ENCODE assay signal across 25 mouse cellular contexts in genomic region chr11:86739470-86739869, GRCm38 (mm10). TPM values are rescaled to one million over a fixed set of nuclear protein-coding genes. Genes with fewer than 3 reads are reported as not detected.
DNase-seq lines count a peak whose midpoint lies in the region; ATAC-seq and TF ChIP-seq lines count a peak whose summit lies in the region.
"Had no signal": no experiment of that assay in that cellular context is flagged by ENCODE, and none has a peak within 500 bp of the region (broad histone marks: within the 10 kb centered on the region; RNA-seq: fewer than 3 reads in every experiment).

No protein-coding gene starts in this region.

- no peaks in the 10 kb centered on the region for H3K27me3 ChIP-seq in heart, adult 2 months (ENCODE audit: control insufficient read depth, insufficient read depth, low read length)
- no peaks in the 10 kb centered on the region for H3K27me3 ChIP-seq in liver, embryonic 13.5 days
- H3K27me3 ChIP-seq in myocyte (ENCODE audit: control insufficient read depth, insufficient read depth, insufficient read length): no peaks in the 10 kb centered on the region
- H3K27me3 ChIP-seq: embryonic facial prominence, embryonic 15.5 days; hindbrain, embryonic 12.5 days; limb, embryonic 12.5 days; megakaryocyte, embryonic 14.5 days; midbrain, embryonic 13.5 days; neural tube, embryonic 12.5 days; Patski had no signal

- H3K4me2 ChIP-seq in liver, embryonic 13.5 days: peak overlapping the region; percentile 39
- peak overlapping the region; percentile 40 for H3K4me2 ChIP-seq in myocyte (ENCODE audit: low read depth)
- H3K4me2 ChIP-seq: embryonic facial prominence, embryonic 15.5 days; hindbrain, embryonic 12.5 days; limb, embryonic 12.5 days; lung, embryonic 14.5 days; midbrain, embryonic 13.5 days; neural tube, embryonic 12.5 days had no signal

- H3K9ac ChIP-seq in heart, adult 2 months (ENCODE audit: low read depth, low read length): no peak overlapping the region
- peak overlapping the region; percentile 42; the same call in 1 of the 2 replicates for H3K9ac ChIP-seq in liver, embryonic 13.5 days
- H3K9ac ChIP-seq: embryonic facial prominence, embryonic 15.5 days; forebrain, postnatal 0 days; hindbrain, embryonic 12.5 days; limb, embryonic 12.5 days; lung, embryonic 14.5 days; midbrain, embryonic 13.5 days; neural tube, embryonic 12.5 days had no signal

- TF ChIP-seq CTCF in heart, adult 2 months (IDR thresholded peaks at IDR 0.05): no peak
- TF ChIP-seq CTCF in bone marrow, adult 2 months (IDR thresholded peaks at IDR 0.05; ENCODE audit: control insufficient read depth, insufficient read depth, low read length): no peak

- no peak for TF ChIP-seq EP300 in heart, adult 2 months (IDR thresholded peaks at IDR 0.05; ENCODE audit: insufficient read depth, low read depth, low read length)

- no peak for TF ChIP-seq POLR2A in heart, adult 2 months (IDR thresholded peaks at IDR 0.05; ENCODE audit: insufficient read depth, low read depth, low read length)
- TF ChIP-seq POLR2A in bone marrow, adult 2 months (IDR thresholded peaks at IDR 0.05; ENCODE audit: borderline replicate concordance, control insufficient read depth, low read depth, low read length): no peak
- TF ChIP-seq POLR2A in myocyte (IDR thresholded peaks at IDR 0.05; ENCODE audit: insufficient read length, low read depth): no peak

- 37% methylated on average over 2 of the region's 2 CpGs for WGBS in heart, adult 2 months
- WGBS in bone marrow, adult 2 months: 50% methylated on average over 2 of the region's 2 CpGs
- WGBS in liver, embryonic 13.5 days (ENCODE audit: insufficient replicate concordance): 42% methylated on average over 2 of the region's 2 CpGs

- H3K79me2 ChIP-seq in heart, adult 2 months (replicated peaks; ENCODE audit: control insufficient read depth, insufficient read depth, low read length): peaks cover 5% of the 10 kb centered on the region
- H3K79me2 ChIP-seq in myocyte (ENCODE audit: control insufficient read depth, insufficient read depth): peaks cover 100% of the 10 kb centered on the region

- intact Hi-C loops in heart, adult 2 months (cut with DNase I): no loop called here

- no peak overlapping the region for H3ac ChIP-seq in myocyte (ENCODE audit: control insufficient read depth, insufficient read length)

- H3K36me3 ChIP-seq in heart, adult 2 months (ENCODE audit: control insufficient read depth, insufficient read depth, low read length): peaks cover 53% of the 10 kb centered on the region
- H3K36me3 ChIP-seq in liver, embryonic 13.5 days: peaks cover 21% of the 10 kb centered on the region
- peaks cover 12% of the 10 kb centered on the region for H3K36me3 ChIP-seq in myocyte (ENCODE audit: control insufficient read depth, insufficient read depth)
- H3K36me3 ChIP-seq: hindbrain, embryonic 12.5 days had no signal

- peak overlapping the region; percentile 15; the same call in 1 of the 2 replicates for H3K27ac ChIP-seq in heart, adult 2 months
- H3K27ac ChIP-seq in bone marrow, adult 2 months (ENCODE audit: control insufficient read depth, insufficient read depth, low read depth, low read length, poor library complexity): 0 out of 2 replicates have a peak overlapping the region, but pooled peaks have one; percentile 17
- peak overlapping the region; percentile 78 for H3K27ac ChIP-seq in liver, embryonic 13.5 days
- H3K27ac ChIP-seq: embryonic facial prominence, embryonic 15.5 days; heart, embryonic 10.5 days; hindbrain, embryonic 12.5 days; limb, embryonic 12.5 days; midbrain, embryonic 13.5 days; neural tube, embryonic 12.5 days had no signal

- H3K9me3 ChIP-seq in liver, embryonic 13.5 days (replicated peaks): no peaks in the 10 kb centered on the region
- H3K9me3 ChIP-seq: embryonic facial prominence, embryonic 15.5 days; heart, embryonic 10.5 days; hindbrain, embryonic 12.5 days; limb, embryonic 12.5 days; megakaryocyte, embryonic 14.5 days; midbrain, embryonic 13.5 days; neural tube, embryonic 12.5 days had no signal

- no peak for ATAC-seq in liver, embryonic 13.5 days (ENCODE audit: low read depth)
- ATAC-seq: CD4-positive, CD25-positive, alpha-beta regulatory T cell, adult 4 months; forebrain, postnatal 0 days; midbrain, embryonic 13.5 days; Patski had no signal

- DNase-seq in heart, adult 2 months: no peak
- no peak for DNase-seq in heart, adult 9 months (ENCODE audit: low spot score in 2 of 2)
- DNase-seq in liver, embryonic 13.5 days: no peak
- no peak for DNase-seq in frontal cortex, postnatal 25 days (ENCODE audit: low spot score in 2 of 2)
- no peak for DNase-seq in cerebellum, adult 11-12 months
- DNase-seq: cerebellum, adult 9-11 months; forebrain, postnatal 0 days; heart, postnatal 10 days; kidney, adult 8-10 months; kidney, postnatal 25 days; layer of hippocampus, postnatal 36 days; lung, embryonic 14.5 days; right cerebral cortex, postnatal 14 days; spleen, adult 18-20 months had no signal

- no peak overlapping the region for H3K4me3 ChIP-seq in heart, adult 2 months
- H3K4me3 ChIP-seq in bone marrow, adult 2 months (replicated peaks; ENCODE audit: control insufficient read depth, low read depth, low read length): no peak overlapping the region
- no peak overlapping the region for H3K4me3 ChIP-seq in liver, embryonic 13.5 days (replicated peaks)
- no peak overlapping the region for H3K4me3 ChIP-seq in myocyte
- H3K4me3 ChIP-seq: embryonic facial prominence, embryonic 15.5 days; heart, embryonic 10.5 days; hindbrain, embryonic 12.5 days; limb, embryonic 12.5 days; midbrain, embryonic 13.5 days; neural tube, embryonic 12.5 days had no signal

- peaks cover 11% of the 10 kb centered on the region for H3K4me1 ChIP-seq in heart, adult 2 months (ENCODE audit: control insufficient read depth, insufficient read depth, low read length)
- H3K4me1 ChIP-seq in bone marrow, adult 2 months (ENCODE audit: control insufficient read depth, insufficient read depth, low read length): peaks cover 3% of the 10 kb centered on the region
- peaks cover 77% of the 10 kb centered on the region for H3K4me1 ChIP-seq in liver, embryonic 13.5 days (replicated peaks)
- H3K4me1 ChIP-seq: hindbrain, embryonic 12.5 days; midbrain, embryonic 13.5 days; neural tube, embryonic 12.5 days had no signal

TF ChIP-seq in myocyte, 11 proteins besides CTCF, POLR2A, EP300 and RAD21:
- TF ChIP-seq TCF3 (IDR thresholded peaks at IDR 0.05; ENCODE audit: insufficient read length, low read depth) (no peak), USF1 (IDR thresholded peaks at IDR 0.05; ENCODE audit: low read depth) (no peak), SRF (IDR thresholded peaks at IDR 0.05; ENCODE audit: control insufficient read depth, insufficient read length, low read depth) (no peak), E2F4 (IDR thresholded peaks at IDR 0.05; ENCODE audit: insufficient read depth) (no peak), CEBPB (IDR thresholded peaks at IDR 0.05; ENCODE audit: insufficient read depth, poor library complexity, severe bottlenecking) (no peak), POLR2AphosphoS2 (IDR thresholded peaks at IDR 0.05; ENCODE audit: insufficient read length, low read depth) (no peak), MYOG (IDR thresholded peaks at IDR 0.05; ENCODE audit: control insufficient read depth in 1 of 3, insufficient read depth in 1 of 3, insufficient read length in 2 of 3, low read depth in 2 of 3) (no peak), REST (IDR thresholded peaks at IDR 0.05; ENCODE audit: insufficient read depth, insufficient read length) (no peak), TCF12 (IDR thresholded peaks at IDR 0.05; ENCODE audit: insufficient read depth, poor library complexity, severe bottlenecking) (no peak), MYOD1 (IDR thresholded peaks at IDR 0.05; ENCODE audit: control insufficient read depth in 1 of 3, insufficient read length in 2 of 3, low read depth in 2 of 3) (no peak), MAX (IDR thresholded peaks at IDR 0.05; ENCODE audit: low read depth) (no peak)

RNA-seq across cellular contexts. Expression of gene Cltc, which starts 17.9 kb away (rescaled TPM):
- 100 to 1,000 TPM; 143 to 147 TPM for total RNA-seq in heart, adult 2 months (2021)
- 63.2 and 101 TPM in 2 replicates for polyA plus RNA-seq in heart, adult 2 months (2012; rRNA removed)
- polyA plus RNA-seq in bone marrow, adult 2 months (2011; ENCODE audit: insufficient read depth, insufficient read length, low replicate concordance, missing spikeins): 72.0 and 82.1 TPM in 2 replicates
- polyA plus RNA-seq in liver, embryonic 13.5 days (2015; fragmentation: Nextera tagmentation; extraction: Ambion mirVana): 80.0 and 104 TPM in 2 replicates
- polyA plus RNA-seq in myocyte (2012; fragmentation: generic; extraction: Trizol): 86.1 TPM

RNA-seq across cellular contexts. Expression of gene Ptrh2, which starts 55.7 kb away (rescaled TPM):
- total RNA-seq in heart, adult 2 months (2021): 1 to 10 TPM; 5.9 to 6.4 TPM
- polyA plus RNA-seq in heart, adult 2 months (2012; rRNA removed): 3.7 and 5.2 TPM in 2 replicates
- polyA plus RNA-seq in bone marrow, adult 2 months (2011; ENCODE audit: insufficient read depth, insufficient read length, low replicate concordance, missing spikeins): 12.2 and 14.3 TPM in 2 replicates
- polyA plus RNA-seq in liver, embryonic 13.5 days (2015; fragmentation: Nextera tagmentation; extraction: Ambion mirVana): 23.0 and 23.3 TPM in 2 replicates
- polyA plus RNA-seq in myocyte (2012; fragmentation: generic; extraction: Trizol): 22.6 TPM

RNA-seq across cellular contexts. Expression of gene Vmp1, which starts 55.8 kb away (rescaled TPM):
- 10 to 100 TPM; 58.2 to 66.9 TPM for total RNA-seq in heart, adult 2 months (2021)
- 34.0 and 59.2 TPM in 2 replicates for polyA plus RNA-seq in heart, adult 2 months (2012; rRNA removed)
- polyA plus RNA-seq in bone marrow, adult 2 months (2011; ENCODE audit: insufficient read depth, insufficient read length, low replicate concordance, missing spikeins): 65.9 and 88.4 TPM in 2 replicates
- 89.2 and 103 TPM in 2 replicates for polyA plus RNA-seq in liver, embryonic 13.5 days (2015; fragmentation: Nextera tagmentation; extraction: Ambion mirVana)
- polyA plus RNA-seq in myocyte (2012; fragmentation: generic; extraction: Trizol): 169 TPM

Comparison
In these comparisons a context has a peak if more than half of its experiments do, and no peak if none do; other contexts are left out.
1. H3K27ac ChIP-seq: peak in every context shown above with its lines; median percentile 78 in liver, embryonic 13.5 days; 17 in bone marrow, adult 2 months; 15 in heart, adult 2 months.